Mouse (Mus musculus) forebrain, postnatal 0 days (tissue): ENCODE results near the gene Rprd1b. TPM values are rescaled to one million over a fixed set of nuclear protein-coding genes. Genes with fewer than 3 reads are reported as not detected.

Source experiments
- ATAC-seq: fragments of 200-750 bp; cut with Nextera tagmentation; 2 replicates; pipeline ENCODE4 v1.8.0; 2017; ENCODE audit warnings: mild to moderate bottlenecking, moderate library complexity
- DNase-seq: peaks from one replicate; pipeline ENCODE4 v3.0.0-alpha.2; 2015
- H3K27ac ChIP-seq: fragments of 300-500 bp; sonication (generic); 2 replicates; pipeline ENCODE4 v1.5.1; 2014; ENCODE audit warnings: low read depth, mild to moderate bottlenecking, antibody characterized with exemption, low read length, moderate library complexity, mixed read lengths
- H3K27me3 ChIP-seq: fragments of 300-500 bp; sonication (generic); 2 replicates; pipeline ENCODE4 v1.6.1; 2014; ENCODE audit warnings: mild to moderate bottlenecking, low read length, mixed read lengths; ENCODE audit not compliant: insufficient read depth
- H3K36me3 ChIP-seq: fragments of 300-500 bp; sonication (generic); 2 replicates; pipeline ENCODE4 v1.6.1; 2014; ENCODE audit warnings: mild to moderate bottlenecking, moderate library complexity; ENCODE audit not compliant: insufficient read depth
- H3K4me1 ChIP-seq: fragments of 300-500 bp; sonication (generic); 2 replicates; pipeline ENCODE4 v1.6.1; 2014; ENCODE audit warnings: antibody characterized with exemption; ENCODE audit not compliant: insufficient read depth
- H3K4me2 ChIP-seq: fragments of 300-500 bp; sonication (generic); 2 replicates; pipeline ENCODE4 v1.6.1; 2014; ENCODE audit warnings: low read depth, mild to moderate bottlenecking, moderate library complexity
- H3K4me3 ChIP-seq: fragments of 300-500 bp; sonication (generic); 2 replicates; pipeline ENCODE4 v1.5.1; 2014; ENCODE audit warnings: low read depth, low read length, mixed read lengths
- H3K9ac ChIP-seq: fragments of 300-500 bp; sonication (generic); 2 replicates; pipeline ENCODE4 v1.6.1; 2014; ENCODE audit warnings: mild to moderate bottlenecking
- H3K9me3 ChIP-seq: fragments of 300-500 bp; sonication (generic); 2 replicates; pipeline ENCODE4 v1.6.1; 2016; ENCODE audit warnings: low read length
- CTCF ChIP-seq: sonication (generic); IDR thresholded peaks from 2 replicates; pipeline ENCODE4 v1.5.1; 2016; ENCODE audit warnings: antibody characterized with exemption, control low read depth, low read depth
- WGBS: fragments of 180-500 bp; shearing (Covaris S2); extraction: QIAGEN DNeasy Blood & Tissue Kit; methylation state at CpG from one replicate; pipeline ENCODE4 v1.1.7; 2014; 5-methylcytosine and 5-hydroxymethylcytosine counted together
- polyA plus RNA-seq: library from polyadenylated mRNA; unstranded; fragments of >200 nt; fragmentation: Nextera tagmentation; extraction: Ambion mirVana; gene quantifications from 2 replicates; pipeline ENCODE4 v1.2.1, GENCODE M21; 2015
- total RNA-seq: library from RNA; depleted of rRNA; stranded (reverse); fragments of >200 nt; gene quantifications from 2 replicates; pipeline ENCODE4 v1.2.3, GENCODE M21; 2014

Gene Rprd1b
- total and polyA plus RNA-seq, 2 experiments from 2014 or later: 18.8 to 61.3 TPM

DNA sequence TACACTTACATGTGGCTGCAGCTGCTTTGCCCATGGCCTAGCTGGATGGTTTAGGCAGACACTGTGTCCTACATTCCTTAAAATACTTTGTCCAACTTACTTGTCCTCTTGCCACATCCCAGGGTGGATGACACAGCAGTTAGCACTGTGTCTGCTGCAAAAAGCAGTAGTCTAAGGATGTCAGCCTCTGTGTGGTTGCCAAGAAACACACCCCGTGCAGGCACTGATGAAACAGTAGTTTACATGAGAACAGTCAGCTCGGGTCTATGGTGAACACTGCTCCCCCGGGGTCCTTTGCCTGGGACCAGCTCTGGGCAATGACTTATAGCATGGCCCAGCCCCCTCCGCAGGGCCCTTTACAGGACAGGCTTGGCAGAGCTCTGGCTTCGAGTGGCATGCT lies 65.0 kb downstream of the Rprd1b start:
- no peak for TF ChIP-seq CTCF

DNA sequence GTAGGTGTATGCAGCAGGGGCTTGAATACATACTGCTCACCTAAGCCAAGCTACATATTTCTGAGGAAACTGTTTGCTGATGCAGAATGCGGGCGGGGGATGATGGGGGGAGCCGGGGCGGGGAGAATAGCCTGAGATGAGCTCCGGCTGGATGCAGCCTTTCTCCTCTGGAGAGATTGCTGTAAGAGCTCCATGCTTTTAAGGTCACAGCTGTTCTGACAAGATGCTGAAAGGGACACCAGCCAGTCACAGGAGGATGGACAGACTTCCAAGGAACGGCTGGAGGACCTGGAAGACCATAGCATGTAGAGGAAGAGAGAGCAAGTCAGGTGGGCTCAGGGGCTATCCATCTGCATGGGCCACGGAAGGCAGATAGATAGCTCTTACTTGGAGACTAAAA lies 66.0 kb downstream of the Rprd1b start:
- 90% methylated on average over 7 of the region's 7 CpGs for WGBS
- no peaks in the 10 kb centered on the region for H3K27me3 ChIP-seq
- TF ChIP-seq CTCF: no peak

More for the DNA sequence above, 65.0 kb downstream of the Rprd1b start:
- DNase-seq: no peak
- 47% methylated on average over 5 of the region's 5 CpGs for WGBS
- Histone ChIP-seq H3K4me1 (no peaks in the 10 kb centered on the region), H3K27me3 (no peaks in the 10 kb centered on the region), H3K4me3 (no peak overlapping the region), H3K27ac (no peak overlapping the region), H3K9ac (no peak overlapping the region), H3K4me2 (no peak overlapping the region), H3K9me3 (no peaks in the 10 kb centered on the region), H3K36me3 (no peaks in the 10 kb centered on the region)
- no peak for ATAC-seq

DNA sequence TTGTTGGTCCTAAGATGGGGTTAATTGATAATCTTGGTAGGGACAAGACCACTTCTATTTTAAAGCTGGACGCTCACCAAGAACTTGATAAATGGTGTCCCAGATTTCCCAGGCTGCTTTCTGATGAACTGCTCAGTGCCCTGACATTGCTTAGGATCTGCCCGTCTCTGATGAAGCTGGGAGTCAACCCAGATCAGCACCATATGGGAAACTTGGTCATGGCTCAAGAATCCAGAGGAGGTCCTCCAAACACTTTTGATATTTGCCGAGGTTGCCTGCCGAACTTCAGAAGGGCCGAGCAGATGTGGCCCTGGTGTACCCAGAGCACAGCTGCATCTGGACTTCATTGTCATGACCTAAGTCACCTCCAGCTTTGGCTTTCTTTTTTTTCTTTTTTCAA lies 66.5 kb downstream of the Rprd1b start:
- Histone ChIP-seq H3K4me3 (no peak overlapping the region), H3K9me3 (no peaks in the 10 kb centered on the region), H3K9ac (no peak overlapping the region), H3K27me3 (no peaks in the 10 kb centered on the region), H3K27ac (no peak overlapping the region), H3K4me2 (no peak overlapping the region), H3K4me1 (no peaks in the 10 kb centered on the region), H3K36me3 (no peaks in the 10 kb centered on the region)
- 83% methylated on average over 5 of the region's 5 CpGs for WGBS
- TF ChIP-seq CTCF: no peak
- no peak for DNase-seq
- no peak for ATAC-seq

More for the DNA sequence above, 66.0 kb downstream of the Rprd1b start:
- Histone ChIP-seq H3K27ac (no peak overlapping the region), H3K9ac (no peak overlapping the region), H3K4me1 (no peaks in the 10 kb centered on the region), H3K4me3 (no peak overlapping the region), H3K9me3 (no peaks in the 10 kb centered on the region), H3K36me3 (no peaks in the 10 kb centered on the region), H3K4me2 (no peak overlapping the region)
- DNase-seq: no peak
- no peak for ATAC-seq

DNA sequence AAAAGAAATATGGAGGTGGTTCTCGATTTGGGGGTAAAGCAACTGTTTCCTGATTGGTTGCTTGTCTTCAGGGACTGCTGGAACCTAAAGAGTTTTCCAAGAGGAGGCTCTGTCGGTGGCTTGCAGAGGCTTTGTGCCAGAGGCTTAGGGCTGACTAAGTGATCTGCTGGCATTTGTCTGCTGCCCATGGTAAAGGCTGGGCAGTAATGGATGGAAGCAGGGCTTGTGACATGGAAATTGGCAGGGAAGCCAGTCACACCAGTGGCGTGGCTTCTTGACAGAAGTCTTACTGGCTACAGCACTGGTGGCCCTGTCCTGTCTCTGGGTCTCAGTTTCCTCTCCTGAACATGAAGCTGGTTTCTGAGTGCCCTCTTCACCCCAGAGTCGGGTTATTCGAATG lies 68.8 kb downstream of the Rprd1b start:
- no peak for DNase-seq
- TF ChIP-seq CTCF: no peak
- no peak overlapping the region for H3K9ac ChIP-seq
- no peak overlapping the region for H3K27ac ChIP-seq
- no peaks in the 10 kb centered on the region for H3K4me1 ChIP-seq
- H3K4me3 ChIP-seq: no peak overlapping the region
- WGBS: 78% methylated on average over 5 of the region's 5 CpGs
- H3K9me3 ChIP-seq: no peaks in the 10 kb centered on the region
- H3K36me3 ChIP-seq: no peaks in the 10 kb centered on the region
- ATAC-seq: no peak
- H3K4me2 ChIP-seq: no peak overlapping the region
- H3K27me3 ChIP-seq: no peaks in the 10 kb centered on the region

DNA sequence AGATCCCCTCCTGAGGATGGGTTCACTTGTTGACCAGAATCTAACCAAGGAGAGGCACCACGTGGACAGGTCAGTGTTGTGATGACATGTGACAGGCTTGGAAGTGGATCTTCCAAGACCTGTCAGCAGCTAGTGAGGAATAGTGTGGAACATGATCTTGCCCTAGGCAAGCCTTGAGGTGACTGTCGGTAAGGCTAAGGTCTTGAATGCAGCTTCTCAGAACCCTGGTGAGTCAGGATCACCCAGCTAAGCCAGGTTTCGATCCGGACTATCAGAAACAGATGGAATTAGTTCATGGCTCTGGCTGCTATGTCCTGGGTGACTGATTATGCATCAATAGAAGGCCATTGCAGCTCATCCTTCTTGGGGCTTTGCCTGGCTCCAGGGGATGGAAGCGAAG lies 70.4 kb downstream of the Rprd1b start:
- Histone ChIP-seq H3K4me2 (no peak overlapping the region), H3K36me3 (no peaks in the 10 kb centered on the region), H3K4me1 (no peaks in the 10 kb centered on the region), H3K9me3 (no peaks in the 10 kb centered on the region), H3K27me3 (no peaks in the 10 kb centered on the region), H3K4me3 (no peak overlapping the region), H3K9ac (no peak overlapping the region), H3K27ac (no peak overlapping the region)
- no peak for ATAC-seq
- DNase-seq: no peak
- WGBS: 87% methylated on average over 5 of the region's 5 CpGs
- no peak for TF ChIP-seq CTCF

DNA sequence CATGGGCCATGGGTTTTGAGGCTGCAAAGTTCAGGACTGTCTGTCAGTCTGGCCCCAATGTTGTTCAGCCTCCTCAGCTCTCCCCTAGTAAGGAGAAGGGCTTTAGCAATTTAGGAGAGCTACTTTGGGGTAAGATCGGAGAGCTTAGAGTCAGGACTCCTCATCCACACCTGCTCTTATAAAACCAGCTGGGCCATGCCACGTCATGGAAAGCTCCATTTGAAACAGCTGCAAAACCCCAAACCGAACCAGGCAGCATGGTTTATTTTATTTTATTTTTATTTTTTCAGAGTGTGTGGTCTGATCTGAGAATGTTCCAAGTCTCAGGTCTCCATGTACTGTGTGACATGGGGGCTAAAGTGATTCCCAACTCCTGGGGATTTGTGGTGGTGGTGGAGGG lies 71.2 kb downstream of the Rprd1b start:
- no peak for DNase-seq
- no peak for ATAC-seq
- H3K4me3 ChIP-seq: no peak overlapping the region
- no peaks in the 10 kb centered on the region for H3K9me3 ChIP-seq
- no peak for TF ChIP-seq CTCF
- no peaks in the 10 kb centered on the region for H3K27me3 ChIP-seq
- no peaks in the 10 kb centered on the region for H3K4me1 ChIP-seq
- no peak overlapping the region for H3K27ac ChIP-seq
- WGBS: 88% methylated on average over 3 of the region's 3 CpGs
- no peaks in the 10 kb centered on the region for H3K36me3 ChIP-seq
- no peak overlapping the region for H3K9ac ChIP-seq
- no peak overlapping the region for H3K4me2 ChIP-seq

DNA sequence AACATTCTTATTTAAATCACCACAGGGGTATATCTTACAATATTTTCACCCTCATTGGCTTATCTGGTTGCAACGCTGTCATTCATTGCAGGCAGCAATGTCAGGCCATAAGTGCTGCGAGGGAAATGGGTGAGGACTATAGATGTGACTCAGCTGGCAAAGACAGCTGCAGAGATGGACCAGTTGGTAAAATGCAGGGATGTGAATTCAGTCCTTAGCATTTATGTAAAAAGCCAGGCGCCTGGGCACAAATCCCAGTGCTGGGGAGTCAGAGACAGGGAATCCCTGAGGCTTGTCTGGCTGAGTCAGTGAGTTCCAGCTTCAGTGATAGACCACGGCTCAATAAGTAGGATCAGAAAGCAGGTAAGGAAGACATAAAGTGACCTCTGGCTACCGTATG lies 73.5 kb downstream of the Rprd1b start:
- Histone ChIP-seq H3K36me3 (no peaks in the 10 kb centered on the region), H3K4me1 (no peaks in the 10 kb centered on the region), H3K9ac (no peak overlapping the region), H3K4me2 (no peak overlapping the region), H3K9me3 (no peaks in the 10 kb centered on the region), H3K27ac (no peak overlapping the region), H3K27me3 (no peaks in the 10 kb centered on the region), H3K4me3 (no peak overlapping the region)
- 74% methylated on average over 5 of the region's 5 CpGs for WGBS
- DNase-seq: no peak
- no peak for ATAC-seq
- TF ChIP-seq CTCF: no peak

DNA sequence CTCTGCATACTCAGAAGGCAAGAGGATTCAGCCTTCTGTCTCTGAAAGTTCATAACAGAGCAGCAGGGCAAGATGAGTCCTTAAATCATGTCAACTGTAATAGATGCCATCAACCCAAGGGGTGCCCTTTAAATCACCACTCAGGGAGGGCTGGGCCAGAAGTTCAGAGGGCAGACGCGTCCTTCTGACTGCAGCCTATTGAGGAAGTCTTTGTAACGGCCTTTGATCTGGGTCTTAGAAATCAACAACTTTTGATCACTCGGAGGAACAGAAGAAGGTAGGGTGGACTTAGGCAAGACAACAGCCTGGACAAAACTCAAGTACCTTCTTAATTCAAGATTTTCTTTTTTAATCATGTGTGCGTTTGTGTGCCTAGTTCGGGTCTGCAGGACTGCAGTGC lies 76.7 kb downstream of the Rprd1b start:
- no peaks in the 10 kb centered on the region for H3K9me3 ChIP-seq
- no peaks in the 10 kb centered on the region for H3K36me3 ChIP-seq
- no peak overlapping the region for H3K4me3 ChIP-seq
- no peak for TF ChIP-seq CTCF
- H3K4me2 ChIP-seq: no peak overlapping the region
- H3K4me1 ChIP-seq: no peaks in the 10 kb centered on the region
- H3K9ac ChIP-seq: no peak overlapping the region
- H3K27ac ChIP-seq: no peak overlapping the region
- DNase-seq: no peak
- WGBS: 88% methylated on average over 6 of the region's 6 CpGs
- no peak for ATAC-seq
- no peaks in the 10 kb centered on the region for H3K27me3 ChIP-seq
